Mouse (Mus musculus) right cerebral cortex, adult 2 months (tissue): ENCODE results near the gene Ehf.

Experiments used
- DNase-seq, 2 experiments: peaks; one replicate each; pipeline ENCODE4 v3.0.0; 2021 to 2022; ENCODE audit warnings: low spot score in 2 of 2

The Ehf gene

DNA sequence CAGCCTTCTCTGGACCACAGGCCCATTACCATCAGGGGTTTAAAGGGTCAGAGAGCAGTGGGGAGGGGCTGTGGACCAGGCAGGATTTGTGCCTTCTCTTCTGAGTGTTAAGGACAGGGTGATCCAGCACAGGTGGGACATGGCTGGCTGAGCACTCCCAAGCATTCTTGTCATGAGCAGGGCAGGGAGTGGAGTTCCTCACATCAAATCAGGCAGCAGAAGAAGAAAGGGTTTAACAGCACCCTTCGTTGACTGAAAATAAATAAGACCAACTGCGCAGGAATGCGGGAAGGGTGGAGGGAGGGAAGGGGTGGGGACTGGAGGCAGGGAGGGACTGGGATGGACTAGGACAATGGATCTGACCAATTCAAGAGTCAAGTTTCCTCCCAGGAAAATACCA, 8.6 kb downstream of the Ehf start:
- DNase-seq, result no peak

DNA sequence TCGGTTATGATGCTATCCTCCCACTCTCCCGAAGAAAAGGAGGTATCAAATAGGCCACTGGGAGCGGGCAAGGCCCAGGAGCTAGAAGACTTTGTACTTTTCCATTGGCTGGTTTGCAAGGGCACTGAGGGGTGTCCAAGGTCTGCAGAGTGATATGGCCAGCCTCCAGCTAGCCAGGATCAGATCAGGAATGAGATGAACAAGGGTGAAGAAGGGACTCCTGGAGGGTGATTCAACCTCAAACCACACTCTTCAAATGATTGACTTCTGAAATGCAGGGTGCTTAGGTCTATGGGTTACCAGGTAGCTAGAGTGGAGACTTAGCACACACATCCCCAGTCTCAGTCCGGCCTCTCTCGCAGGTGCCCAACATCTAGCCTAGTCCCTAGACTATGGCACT, 9.3 kb downstream of the Ehf start:
- DNase-seq, result no peak

DNA sequence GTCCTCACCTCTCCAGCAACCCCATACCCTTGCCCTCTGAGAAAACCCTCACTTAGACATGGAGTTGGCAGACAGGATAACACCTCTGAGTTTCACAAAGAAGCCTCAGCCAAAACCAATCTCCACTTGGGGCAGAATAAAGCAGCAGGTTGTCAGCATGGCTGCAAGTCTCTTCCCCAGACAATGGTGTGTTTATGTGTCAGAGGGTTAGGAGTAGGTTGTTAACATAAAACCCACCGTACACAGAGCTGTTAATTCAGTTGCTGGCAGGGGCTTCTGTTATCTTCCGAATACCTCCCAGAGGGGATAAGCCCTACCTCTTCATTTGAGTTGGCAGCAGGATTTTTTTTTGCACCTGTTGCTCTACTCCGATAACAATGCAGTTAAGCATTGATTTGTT, 9.9 kb downstream of the Ehf start:
- DNase-seq, result no peak

DNA sequence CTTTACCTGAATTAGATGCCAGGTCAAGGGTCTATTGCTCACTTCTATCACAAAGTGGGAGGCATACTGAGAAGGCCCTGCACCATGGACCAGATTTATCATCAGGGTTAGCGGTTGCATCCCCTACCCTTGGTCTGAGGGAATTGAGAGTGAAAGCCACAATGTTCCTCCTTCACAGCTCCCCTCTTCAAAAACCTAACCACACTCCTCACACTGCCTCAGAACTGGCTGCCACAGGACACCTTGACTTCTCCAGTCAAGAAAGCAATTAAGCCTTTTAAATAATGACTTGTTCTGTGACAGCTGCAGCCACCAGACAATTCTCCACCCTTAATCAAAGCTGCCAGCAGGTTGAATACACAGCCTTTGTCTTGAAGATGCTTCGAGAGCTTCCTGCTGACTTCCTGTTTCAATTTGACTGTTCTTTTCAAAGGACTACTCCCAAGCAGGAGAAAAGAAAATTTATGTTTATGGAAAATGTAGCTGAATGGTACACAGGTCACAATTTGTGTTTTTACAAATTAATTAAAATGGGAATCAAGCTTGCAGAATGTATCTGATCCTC, 12.3 kb downstream of the Ehf start:
- no peak for DNase-seq

DNA sequence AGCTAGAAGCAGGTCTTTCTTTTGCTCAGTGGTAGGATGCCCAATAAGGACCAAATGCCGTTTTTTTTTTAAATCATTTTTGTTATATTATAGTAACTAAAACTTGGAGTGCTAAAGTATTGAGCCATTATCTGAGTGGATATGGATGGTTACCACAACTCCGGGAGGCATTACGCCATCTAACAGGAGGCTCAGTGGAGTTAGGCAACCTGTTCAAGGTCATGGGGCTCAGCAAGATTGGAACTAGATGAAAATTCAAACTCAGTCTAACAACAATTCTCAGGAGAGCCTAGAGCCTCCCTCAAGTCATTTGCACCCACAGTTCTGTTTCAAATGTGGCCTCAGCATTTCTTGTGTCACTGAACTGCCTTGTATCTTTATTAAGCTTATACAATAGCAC, 12.9 kb downstream of the Ehf start:
- no peak for DNase-seq

DNA sequence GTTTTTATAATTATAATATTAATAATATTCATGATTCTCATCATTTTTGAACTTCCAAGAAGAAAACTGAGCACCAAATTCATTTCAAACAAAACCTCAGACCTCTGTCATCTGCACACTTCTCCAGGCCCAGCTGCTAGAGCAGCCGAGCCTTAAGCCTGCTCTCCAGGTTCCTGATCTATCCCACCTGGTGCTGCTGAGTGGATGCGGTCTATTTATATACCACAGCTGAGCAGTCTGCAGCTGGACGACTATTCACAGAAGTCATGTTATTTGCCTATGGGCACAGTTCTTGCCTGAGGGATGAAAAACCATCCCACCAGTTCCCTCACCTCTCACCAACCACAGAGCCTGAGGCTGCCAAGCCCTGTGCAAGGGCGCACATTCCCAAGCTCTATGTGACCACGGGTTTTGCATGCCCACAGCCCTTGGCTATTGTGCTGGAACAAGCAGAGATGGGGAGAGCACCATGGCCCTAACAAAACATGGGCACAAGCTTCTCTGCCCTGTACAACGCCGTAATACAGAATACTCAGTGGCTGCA, 13.6 kb downstream of the Ehf start:
- DNase-seq, result no peak

DNA sequence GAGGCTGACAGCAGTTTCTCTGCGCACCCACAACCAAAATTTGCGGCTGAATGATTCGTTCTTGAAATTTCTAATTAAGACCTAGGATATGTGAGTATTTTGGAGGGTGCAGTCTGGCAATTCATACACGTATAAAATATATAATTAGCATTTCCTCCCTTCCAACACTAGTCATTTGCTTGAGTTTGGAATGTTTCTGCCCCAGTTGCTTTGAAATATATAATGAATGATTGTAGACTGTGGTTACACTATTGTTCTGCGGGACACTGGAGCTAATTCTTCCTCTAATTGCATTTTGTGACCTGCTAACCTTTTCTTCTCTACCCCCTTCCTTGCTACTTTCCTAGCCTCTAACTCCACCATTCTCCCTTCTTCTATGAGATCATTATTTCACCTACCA, 15.4 kb downstream of the Ehf start:
- DNase-seq, result no peak

DNA sequence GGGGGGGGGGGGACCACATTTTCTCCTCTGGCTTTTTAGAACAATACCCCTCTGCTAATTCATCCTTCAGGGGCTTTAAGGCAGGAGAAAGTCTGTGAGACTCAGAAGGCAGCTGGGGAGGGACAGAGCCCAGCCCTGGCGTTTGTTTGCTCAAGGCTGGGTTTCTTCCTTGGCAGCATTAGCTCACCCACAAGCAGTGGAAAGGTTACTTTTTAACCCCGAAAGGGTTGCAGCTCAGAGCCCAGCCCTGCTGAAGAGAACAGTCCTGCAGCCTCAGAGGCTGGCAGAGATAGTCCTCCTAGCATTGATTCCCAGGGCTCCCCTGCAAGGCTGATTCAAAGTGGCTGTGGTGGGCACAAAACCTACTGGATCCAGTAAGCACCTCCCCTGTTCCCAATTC, 17.5 kb downstream of the Ehf start:
- no peak for DNase-seq

DNA sequence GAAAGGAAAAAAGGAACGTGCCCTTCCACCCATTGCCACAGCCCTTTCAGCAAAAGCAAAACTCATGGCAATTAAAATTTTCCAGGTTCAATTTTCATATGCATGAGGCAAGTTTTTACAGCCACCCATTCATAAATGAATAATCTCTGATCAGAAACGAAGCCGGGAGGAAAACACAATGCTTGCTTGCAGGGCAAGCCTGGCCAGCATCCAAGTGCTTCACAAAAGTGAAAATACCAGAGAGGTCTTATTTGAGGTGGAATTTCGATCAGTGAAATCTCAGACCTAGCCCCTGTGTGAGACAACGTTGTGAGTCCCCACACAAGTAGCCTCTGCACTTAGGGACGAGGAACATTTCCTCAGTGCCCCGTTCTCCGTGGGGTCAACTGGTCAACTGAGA, 19.3 kb downstream of the Ehf start:
- DNase-seq, result no peak

DNA sequence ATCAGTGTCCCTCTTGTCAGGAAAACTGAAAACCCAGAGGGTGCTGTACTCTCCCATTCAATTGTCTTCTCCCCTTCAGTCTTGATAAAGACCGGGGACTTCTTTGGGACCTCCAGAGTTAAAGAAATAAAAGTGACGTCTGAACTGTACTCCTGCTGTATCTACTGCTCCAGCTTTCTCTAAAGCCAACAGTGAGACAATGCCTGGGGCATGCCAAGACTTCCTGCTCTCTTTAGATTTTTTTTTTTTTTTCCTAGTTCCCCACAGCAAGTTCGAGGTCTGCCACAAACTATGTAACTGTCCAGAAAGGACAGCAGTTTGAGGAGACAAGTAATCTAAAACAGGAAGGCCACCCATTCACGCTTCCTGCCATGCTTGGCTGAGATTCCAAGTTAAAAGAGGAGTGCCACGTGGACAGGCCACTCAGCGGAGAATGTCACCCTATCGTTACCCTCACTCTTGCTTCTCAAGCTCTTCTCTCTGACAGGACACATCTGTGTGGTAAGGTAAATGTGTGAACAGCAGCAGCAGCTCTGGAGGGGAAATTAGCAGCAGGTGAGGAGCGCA, 20.8 kb downstream of the Ehf start:
- no peak for DNase-seq

DNA sequence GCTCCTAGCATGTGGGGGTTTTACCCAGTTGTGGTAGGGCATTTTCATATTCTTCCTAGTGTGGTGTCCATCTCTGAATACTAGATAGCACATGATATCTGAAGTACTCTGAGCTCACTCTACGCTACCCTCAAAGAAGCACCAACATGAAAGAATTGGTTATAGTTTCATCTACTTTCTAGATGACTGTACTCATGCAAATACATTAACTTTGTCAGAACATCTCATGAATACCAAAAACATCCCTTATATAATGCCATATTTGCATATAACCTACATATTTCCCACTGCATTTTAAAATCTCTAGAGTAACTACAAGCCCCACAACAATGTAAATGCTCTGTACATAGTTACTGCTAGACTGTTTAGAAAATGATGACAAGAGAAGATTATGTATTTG, 23.2 kb downstream of the Ehf start:
- no peak for DNase-seq

DNA sequence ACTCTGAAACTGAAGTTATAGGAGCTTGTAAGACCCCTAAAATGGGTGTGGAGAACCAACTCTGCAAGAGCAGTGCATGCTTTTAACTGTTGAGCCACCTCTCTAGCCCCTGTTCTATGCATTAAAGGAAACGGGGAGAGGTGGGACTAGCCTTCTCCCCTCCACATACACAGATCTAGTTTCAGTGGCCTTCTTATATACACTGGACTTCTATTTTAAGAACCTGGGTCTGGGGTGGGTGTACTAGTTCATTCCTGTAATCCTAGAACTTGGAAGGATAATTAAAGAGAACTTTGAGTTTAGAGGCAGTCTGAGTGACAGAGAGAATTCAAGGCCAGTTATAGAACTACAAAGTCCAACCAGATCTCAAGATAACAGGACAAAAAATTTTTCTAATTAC, 24.6 kb downstream of the Ehf start:
- no peak for DNase-seq

DNA sequence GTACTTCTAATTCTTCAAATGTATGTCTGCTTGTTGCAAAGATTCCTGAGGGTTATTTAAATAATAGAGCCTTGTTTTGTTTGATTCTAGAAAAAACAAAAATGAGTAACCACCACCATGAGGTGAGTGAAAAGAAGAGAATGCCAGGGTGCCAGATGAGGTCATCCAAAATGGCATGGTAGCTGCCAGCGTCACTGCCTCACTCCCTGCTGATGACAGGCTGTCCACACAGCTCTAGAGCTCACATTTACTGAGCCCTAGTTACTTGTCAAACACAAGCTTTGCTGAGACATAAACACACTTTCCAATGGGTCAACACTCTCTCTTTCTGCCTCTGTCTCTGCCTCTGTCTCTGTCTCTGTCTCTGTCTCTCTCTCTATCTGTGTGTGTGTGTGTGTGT, 25.3 kb downstream of the Ehf start:
- no peak for DNase-seq

DNA sequence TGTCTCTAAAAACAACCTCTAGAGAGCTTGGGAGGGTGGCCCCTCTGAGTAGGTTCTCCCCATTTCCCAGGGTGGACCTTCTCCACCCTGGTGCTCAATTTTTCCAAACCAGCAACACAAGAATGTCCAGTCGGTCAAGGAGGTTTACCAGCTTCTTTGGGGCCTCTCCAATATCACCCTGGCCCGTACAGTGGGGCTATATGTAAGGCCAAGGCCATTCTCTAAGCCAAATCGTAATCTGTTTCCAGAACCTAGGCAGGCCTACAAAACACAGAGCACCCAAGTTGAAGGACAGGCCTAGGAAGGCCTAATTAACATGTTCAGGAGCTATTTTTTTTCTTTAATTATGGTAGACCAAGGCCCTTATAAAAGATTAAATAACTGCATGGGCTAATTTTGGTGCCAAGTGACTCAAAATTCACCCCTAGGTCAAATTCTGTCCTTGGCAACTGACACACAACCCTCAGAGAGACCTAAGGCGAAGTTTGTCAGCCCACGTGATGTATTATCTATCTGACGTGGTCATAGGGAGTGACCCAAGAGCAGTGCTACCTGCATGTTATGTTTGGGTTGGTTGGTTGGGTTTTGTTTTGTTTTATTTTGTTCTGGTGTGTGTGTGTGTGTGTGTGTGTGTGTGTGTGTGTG, 27.6 kb downstream of the Ehf start:
- no peak for DNase-seq

DNA sequence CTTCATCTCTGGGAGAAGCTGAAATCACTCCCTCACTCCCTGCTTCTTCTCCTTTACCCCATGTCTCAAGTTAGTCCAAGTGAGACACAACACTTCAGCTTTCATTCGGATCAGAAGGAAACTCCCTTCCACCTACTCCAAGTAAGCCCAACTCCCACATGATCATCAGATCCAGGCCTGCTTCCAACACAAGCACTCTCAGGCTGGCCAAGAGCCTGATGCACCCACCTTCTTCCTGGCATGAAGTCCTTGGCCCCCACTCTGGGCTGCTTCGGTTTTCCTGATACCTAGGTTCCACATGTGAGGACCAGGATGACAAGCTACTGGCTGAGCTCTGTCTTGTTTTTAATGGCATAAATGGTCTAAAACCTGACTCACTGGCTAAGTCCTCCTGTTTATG, 28.3 kb downstream of the Ehf start:
- peak; percentile 32 to 43 for DNase-seq

DNA sequence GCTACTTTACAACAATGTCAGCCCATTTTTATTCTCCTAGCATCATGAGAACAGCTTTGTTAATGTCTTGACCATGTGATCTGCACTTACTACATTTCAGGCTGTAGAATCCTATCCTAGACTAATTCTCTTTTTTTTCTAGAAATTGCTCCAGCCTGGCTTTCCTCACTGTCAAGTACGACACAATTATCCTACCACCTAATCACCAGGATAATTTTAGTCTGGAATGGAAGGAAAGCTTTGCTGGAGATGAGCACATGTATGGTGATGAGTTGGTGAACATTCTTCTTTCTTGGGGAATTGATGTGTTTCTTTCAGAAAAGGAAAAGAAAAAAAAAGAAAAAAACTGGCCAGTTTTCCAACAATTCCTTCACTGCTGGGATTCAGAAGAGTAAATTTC, 28.8 kb downstream of the Ehf start:
- no peak for DNase-seq

DNA sequence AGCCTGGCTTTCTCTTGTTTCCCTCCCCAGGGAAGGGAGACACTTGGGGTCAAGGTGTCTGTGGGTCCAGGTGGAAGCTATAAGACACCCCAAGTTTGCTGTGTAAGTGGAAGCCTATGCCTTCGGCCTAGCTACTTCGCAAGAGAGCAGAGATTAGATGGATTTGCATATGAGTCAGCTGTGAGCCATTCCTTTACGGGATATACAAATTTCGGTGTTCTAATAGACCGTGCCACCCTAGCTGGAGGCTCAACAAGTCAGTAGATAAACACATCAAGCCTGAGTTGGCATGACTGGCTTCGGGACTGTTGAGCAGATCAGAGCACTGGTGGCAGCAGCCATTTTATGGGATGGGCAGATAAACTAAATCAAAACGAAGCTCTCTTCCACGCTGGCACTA, 31.6 kb downstream of the Ehf start:
- DNase-seq, result no peak

DNA sequence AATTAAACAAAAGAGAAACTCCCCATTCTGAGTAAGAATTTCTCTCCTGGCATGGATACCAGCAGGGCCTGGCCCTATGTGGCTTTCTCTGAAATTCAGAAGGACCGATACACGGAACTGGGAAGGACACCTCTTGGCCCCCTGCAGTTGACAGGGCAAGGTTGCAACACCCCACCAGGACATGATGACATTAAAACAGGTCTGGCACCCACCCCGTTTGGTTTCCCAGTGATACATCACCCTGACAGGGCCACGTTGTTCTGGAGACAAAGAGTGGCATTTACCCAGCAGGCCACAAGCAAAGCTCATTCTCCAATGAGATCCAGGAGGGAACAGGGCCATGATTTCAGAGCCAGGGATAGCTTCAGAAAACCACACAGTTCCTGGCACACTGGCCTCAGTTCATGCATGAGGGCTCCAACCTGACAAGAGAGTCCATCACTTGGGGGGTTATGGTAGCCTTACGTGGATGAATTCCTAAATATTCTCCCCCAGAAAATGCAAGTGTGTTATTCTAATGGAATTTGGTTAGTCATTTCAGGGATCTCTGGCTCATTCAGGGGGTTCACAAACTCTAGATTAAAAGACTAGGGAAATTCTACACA, 32.4 kb downstream of the Ehf start:
- no peak for DNase-seq

DNA sequence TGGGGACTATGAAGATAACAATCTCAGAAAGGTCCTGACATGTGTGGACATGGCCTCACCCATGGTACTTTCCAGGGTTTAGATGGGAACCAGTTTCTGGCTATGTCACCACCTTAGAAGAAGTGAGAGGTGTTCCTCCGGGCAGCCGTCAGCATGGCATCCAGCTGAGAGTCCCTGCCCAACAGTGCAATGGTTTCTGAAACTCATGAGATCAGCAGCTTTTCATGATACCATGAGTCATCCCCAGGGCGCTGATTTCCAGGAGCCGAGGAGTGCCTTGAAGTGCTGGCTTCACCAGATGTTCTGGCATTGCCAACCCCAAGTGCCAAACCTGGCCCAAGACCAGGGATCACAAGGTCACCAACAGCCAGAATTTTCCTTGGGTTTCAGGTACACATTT, 64.0 kb downstream of the Ehf start:
- no peak for DNase-seq

DNA sequence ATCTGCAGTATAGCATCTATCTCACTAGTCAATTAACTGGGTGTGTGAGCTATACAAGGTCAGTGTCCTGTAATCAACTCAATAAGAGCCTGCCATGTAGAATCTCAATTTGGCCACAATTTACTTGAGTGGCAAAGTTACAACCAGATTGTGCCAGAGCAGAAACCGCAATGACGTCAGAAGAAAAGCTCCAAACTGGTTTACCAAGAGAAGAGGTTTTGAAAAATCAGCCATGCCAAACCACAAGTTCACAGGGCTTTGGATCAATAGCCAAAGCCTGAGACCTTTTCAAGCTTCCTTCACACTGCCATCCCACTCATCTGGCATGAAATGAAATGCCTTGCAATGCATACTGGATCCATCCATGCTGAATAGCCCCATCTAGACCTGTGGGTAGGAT, 76.3 kb downstream of the Ehf start:
- DNase-seq, result no peak

DNA sequence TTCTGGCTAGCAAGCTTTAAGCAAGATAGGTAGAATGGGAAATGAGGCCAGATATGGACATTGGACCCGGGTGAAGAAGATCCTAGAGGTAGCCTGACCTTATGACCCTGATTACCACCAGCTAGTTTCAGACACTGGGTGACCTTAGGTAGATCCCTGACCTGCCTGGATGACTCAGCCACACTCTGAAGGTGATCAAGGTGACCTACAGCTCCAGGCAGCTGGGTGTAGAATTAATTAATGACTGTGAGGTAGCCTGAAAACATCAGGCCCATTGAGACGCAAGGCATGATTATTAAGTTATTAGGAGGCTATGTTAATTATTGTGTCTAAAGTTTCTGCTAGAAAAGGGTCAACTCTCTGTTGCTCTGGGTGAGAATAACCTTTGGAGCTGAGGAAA, 82.2 kb downstream of the Ehf start:
- DNase-seq, result no peak

DNA sequence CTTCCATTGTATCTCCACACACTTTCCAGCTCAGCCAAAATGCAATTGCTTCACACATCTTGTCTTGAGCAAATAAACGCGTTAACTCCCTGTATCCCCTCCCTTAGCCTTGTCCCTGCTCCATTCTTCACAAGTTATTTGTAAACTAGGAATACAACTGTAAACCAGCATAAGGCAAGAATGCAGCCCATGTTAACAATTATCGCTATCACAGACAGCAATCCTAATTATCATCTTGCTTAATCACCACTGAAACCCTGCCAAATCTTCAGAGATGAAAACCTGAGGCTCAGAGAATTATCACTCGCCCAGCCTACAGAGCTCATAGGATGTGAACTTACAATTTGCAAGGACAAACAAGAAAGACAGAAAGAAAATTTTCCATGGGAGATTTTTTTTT, 84.8 kb downstream of the Ehf start:
- no peak for DNase-seq

DNA sequence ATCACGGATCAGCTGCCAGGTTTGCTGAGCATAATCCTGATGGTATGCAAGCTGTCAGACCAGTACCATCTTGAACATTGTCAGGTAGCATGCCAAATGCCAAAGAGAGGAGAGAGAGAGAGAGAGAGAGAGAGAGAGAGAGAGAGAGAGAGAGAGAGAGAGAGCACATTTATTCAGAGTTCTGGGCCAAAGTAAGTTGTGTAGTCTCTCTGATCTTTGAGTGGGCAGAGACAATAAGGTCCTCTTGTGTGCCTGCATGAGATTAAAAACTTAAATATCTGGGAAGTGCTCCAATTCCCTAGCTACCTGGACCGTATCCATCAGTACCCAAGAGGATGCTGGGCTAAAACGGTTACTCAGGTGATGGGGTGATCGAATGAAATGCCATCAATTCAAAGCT, 87.3 kb downstream of the Ehf start:
- DNase-seq, result no peak
